Mouse (Mus musculus): ENCODE results near the gene Rbbp4. TPM values are rescaled to one million over a fixed set of nuclear protein-coding genes. Genes with fewer than 3 reads are reported as not detected.

Rbbp4 gene
- polyA plus RNA-seq, 1 experiment = 6.1 TPM

- no peak overlapping the region for H3K4me3 ChIP-seq (ENCODE audit: low read depth, low read length)
- no peaks in the 10 kb centered on the region for H3K36me3 ChIP-seq (ENCODE audit: control insufficient read depth, insufficient read depth, low read length)
- TF ChIP-seq CTCF (IDR thresholded peaks at IDR 0.05; ENCODE audit: extremely low read depth, insufficient read length, insufficient replicate concordance, low read depth, low read length) = no peak
- TF ChIP-seq POLR2A (IDR thresholded peaks at IDR 0.05; ENCODE audit: low read depth, low read length) = no peak
- H3K27me3 ChIP-seq (ENCODE audit: control insufficient read depth, insufficient read depth, low read length) = no peaks in the 10 kb centered on the region
- WGBS = 83% methylated on average over 4 of the region's 4 CpGs
- H3K4me1 ChIP-seq (ENCODE audit: control insufficient read depth, insufficient read depth, insufficient read length, low read length) = no peaks in the 10 kb centered on the region
- no peak overlapping the region for H3K27ac ChIP-seq (ENCODE audit: insufficient read depth, low read depth, low read length)
Observed at GRCm38 (mm10) chr4:129297724-129298123, 37.4 kb downstream of the Rbbp4 start.

GRCm38 (mm10) chr4:129296066-129296465 is 39.1 kb downstream of the Rbbp4 start:
- H3K27ac ChIP-seq (ENCODE audit: insufficient read depth, low read depth, low read length) = no peak overlapping the region
- no peak overlapping the region for H3K4me3 ChIP-seq (ENCODE audit: low read depth, low read length)
- no peaks in the 10 kb centered on the region for H3K4me1 ChIP-seq (ENCODE audit: control insufficient read depth, insufficient read depth, insufficient read length, low read length)
- TF ChIP-seq CTCF (IDR thresholded peaks at IDR 0.05; ENCODE audit: extremely low read depth, insufficient read length, insufficient replicate concordance, low read depth, low read length) (no peak), POLR2A (IDR thresholded peaks at IDR 0.05; ENCODE audit: low read depth, low read length) (no peak)
- 77% methylated on average over 7 of the region's 7 CpGs for WGBS
- no peaks in the 10 kb centered on the region for H3K27me3 ChIP-seq (ENCODE audit: control insufficient read depth, insufficient read depth, low read length)
- no peaks in the 10 kb centered on the region for H3K36me3 ChIP-seq (ENCODE audit: control insufficient read depth, insufficient read depth, low read length)

- no peak overlapping the region for H3K4me3 ChIP-seq (ENCODE audit: low read depth, low read length)
- 20% methylated on average over 2 of the region's 2 CpGs for whole genome bisulfite sequencing
- TF ChIP-seq CTCF (IDR thresholded peaks at IDR 0.05; ENCODE audit: extremely low read depth, insufficient read length, insufficient replicate concordance, low read depth, low read length) = no peak
- no peak for TF ChIP-seq POLR2A (IDR thresholded peaks at IDR 0.05; ENCODE audit: low read depth, low read length)
Observed at GRCm38 (mm10) chr4:129295188-129295587, 40.0 kb downstream of the Rbbp4 start.

GRCm38 (mm10) chr4:129293702-129294101 is 41.5 kb downstream of the Rbbp4 start:
- H3K4me1 ChIP-seq (ENCODE audit: control insufficient read depth, insufficient read depth, insufficient read length, low read length) = no peaks in the 10 kb centered on the region
- H3K4me3 ChIP-seq (ENCODE audit: low read depth, low read length) = no peak overlapping the region
- TF ChIP-seq POLR2A (IDR thresholded peaks at IDR 0.05; ENCODE audit: low read depth, low read length) (no peak), CTCF (IDR thresholded peaks at IDR 0.05; ENCODE audit: extremely low read depth, insufficient read length, insufficient replicate concordance, low read depth, low read length) (no peak)
- no peaks in the 10 kb centered on the region for H3K27me3 ChIP-seq (ENCODE audit: control insufficient read depth, insufficient read depth, low read length)
- WGBS = 68% methylated on average over 16 of the region's 16 CpGs
- no peaks in the 10 kb centered on the region for H3K36me3 ChIP-seq (ENCODE audit: control insufficient read depth, insufficient read depth, low read length)
- H3K27ac ChIP-seq (ENCODE audit: insufficient read depth, low read depth, low read length) = no peak overlapping the region

More at GRCm38 (mm10) chr4:129295188-129295587, 40.0 kb downstream of the Rbbp4 start:
- Histone ChIP-seq H3K4me1 (ENCODE audit: control insufficient read depth, insufficient read depth, insufficient read length, low read length) (no peaks in the 10 kb centered on the region), H3K27me3 (ENCODE audit: control insufficient read depth, insufficient read depth, low read length) (no peaks in the 10 kb centered on the region), H3K36me3 (ENCODE audit: control insufficient read depth, insufficient read depth, low read length) (no peaks in the 10 kb centered on the region), H3K27ac (ENCODE audit: insufficient read depth, low read depth, low read length) (no peak overlapping the region)

GRCm38 (mm10) chr4:129292831-129293230 is 42.3 kb downstream of the Rbbp4 start:
- no peaks in the 10 kb centered on the region for H3K4me1 ChIP-seq (ENCODE audit: control insufficient read depth, insufficient read depth, insufficient read length, low read length)
- H3K27ac ChIP-seq (ENCODE audit: insufficient read depth, low read depth, low read length) = no peak overlapping the region
- H3K36me3 ChIP-seq (ENCODE audit: control insufficient read depth, insufficient read depth, low read length) = no peaks in the 10 kb centered on the region
- H3K27me3 ChIP-seq (ENCODE audit: control insufficient read depth, insufficient read depth, low read length) = no peaks in the 10 kb centered on the region
- no peak overlapping the region for H3K4me3 ChIP-seq (ENCODE audit: low read depth, low read length)
- 86% methylated on average over 7 of the region's 7 CpGs for WGBS
- TF ChIP-seq POLR2A (IDR thresholded peaks at IDR 0.05; ENCODE audit: low read depth, low read length) (no peak), CTCF (IDR thresholded peaks at IDR 0.05; ENCODE audit: extremely low read depth, insufficient read length, insufficient replicate concordance, low read depth, low read length) (no peak)

GRCm38 (mm10) chr4:129289671-129290070 is 45.5 kb downstream of the Rbbp4 start:
- peaks cover 11% of the 10 kb centered on the region for H3K27me3 ChIP-seq (ENCODE audit: control insufficient read depth, insufficient read depth, low read length)
- WGBS = 91% methylated on average over 8 of the region's 8 CpGs
- H3K36me3 ChIP-seq (ENCODE audit: control insufficient read depth, insufficient read depth, low read length) = no peaks in the 10 kb centered on the region
- peaks cover 6% of the 10 kb centered on the region for H3K4me1 ChIP-seq (ENCODE audit: control insufficient read depth, insufficient read depth, insufficient read length, low read length)
- H3K4me3 ChIP-seq (ENCODE audit: low read depth, low read length) = no peak overlapping the region
- no peak for TF ChIP-seq POLR2A (IDR thresholded peaks at IDR 0.05; ENCODE audit: low read depth, low read length)
- TF ChIP-seq CTCF (IDR thresholded peaks at IDR 0.05; ENCODE audit: extremely low read depth, insufficient read length, insufficient replicate concordance, low read depth, low read length) = no peak
- no peak overlapping the region for H3K27ac ChIP-seq (ENCODE audit: insufficient read depth, low read depth, low read length)

- 50% methylated on average over 3 of the region's 3 CpGs for WGBS
- H3K36me3 ChIP-seq (ENCODE audit: control insufficient read depth, insufficient read depth, low read length) = no peaks in the 10 kb centered on the region
- H3K4me3 ChIP-seq (ENCODE audit: low read depth, low read length) = no peak overlapping the region
- H3K27me3 ChIP-seq (ENCODE audit: control insufficient read depth, insufficient read depth, low read length) = peaks cover 11% of the 10 kb centered on the region
- TF ChIP-seq POLR2A (IDR thresholded peaks at IDR 0.05; ENCODE audit: low read depth, low read length) (no peak), CTCF (IDR thresholded peaks at IDR 0.05; ENCODE audit: extremely low read depth, insufficient read length, insufficient replicate concordance, low read depth, low read length) (no peak)
- peaks cover 6% of the 10 kb centered on the region for H3K4me1 ChIP-seq (ENCODE audit: control insufficient read depth, insufficient read depth, insufficient read length, low read length)
- no peak overlapping the region for H3K27ac ChIP-seq (ENCODE audit: insufficient read depth, low read depth, low read length)
Observed at GRCm38 (mm10) chr4:129288067-129288466, 47.1 kb downstream of the Rbbp4 start.

Measured in small intestine, adult 2 months (tissue).